Mouse (Mus musculus): ENCODE measurements around the gene Lrrn2.
A peak's percentile ranks its signal among the peaks of the same experiment; 100 is the strongest.
"Not testable (repeated sequence)": the region's sequence is repeated elsewhere in the genome, so short reads cannot be mapped to it uniquely, and the experiment has no call there.

Gene Lrrn2

GRCm38 (mm10) chr1:132934856-132935255, 54.8 kb downstream of the Lrrn2 start:
- peak; percentile 9 to 40 for DNase-seq

- DNase-seq: no peak
These were observed 57.4 kb downstream of the Lrrn2 start for GRCm38 (mm10) chr1:132937296-132938030.

GRCm38 (mm10) chr1:132938975-132939374, 58.9 kb downstream of the Lrrn2 start:
- no peak for DNase-seq

- DNase-seq: no peak
These were observed 65.8 kb downstream of the Lrrn2 start for GRCm38 (mm10) chr1:132945826-132946225.

- no peak for DNase-seq
These were observed 67.7 kb downstream of the Lrrn2 start for GRCm38 (mm10) chr1:132947811-132948210.

- DNase-seq: no peak
These were observed 76.7 kb downstream of the Lrrn2 start for GRCm38 (mm10) chr1:132956809-132957208.

GRCm38 (mm10) chr1:132961751-132962150, 81.7 kb downstream of the Lrrn2 start:
- DNase-seq: no peak

- DNase-seq: no peak
These were observed 84.0 kb downstream of the Lrrn2 start for GRCm38 (mm10) chr1:132964106-132964505.

- no peak for DNase-seq
These were observed 84.6 kb downstream of the Lrrn2 start for GRCm38 (mm10) chr1:132964691-132965090.

GRCm38 (mm10) chr1:132968659-132969058, 88.6 kb downstream of the Lrrn2 start:
- peak in 1 of 2 experiments; percentile 56 for DNase-seq

- DNase-seq: no peak
These were observed 97.3 kb downstream of the Lrrn2 start for GRCm38 (mm10) chr1:132977402-132977801.

- DNase-seq: no peak
These were observed 101.2 kb downstream of the Lrrn2 start for GRCm38 (mm10) chr1:132981232-132981631.

- DNase-seq: peak; percentile 41 to 64
These were observed 102.7 kb downstream of the Lrrn2 start for GRCm38 (mm10) chr1:132982728-132983127.

- DNase-seq: not testable (repeated sequence)
These were observed 108.7 kb downstream of the Lrrn2 start for GRCm38 (mm10) chr1:132988556-132989459.
